Mouse (Mus musculus) midbrain, postnatal 0 days (tissue): ENCODE results near the gene Borcs6. TPM values are rescaled to one million over a fixed set of nuclear protein-coding genes. Genes with fewer than 3 reads are reported as not detected.
A peak's percentile ranks its signal among the peaks of the same experiment; 100 is the strongest.

Source experiments
- ATAC-seq: fragments of 200-750 bp; cut with Nextera tagmentation; 2 replicates; pipeline ENCODE4 v1.8.0; 2017; ENCODE audit warnings: moderate number of reproducible peaks, mild to moderate bottlenecking, moderate TSS enrichment, moderate library complexity; ENCODE audit not compliant: low FRiP score
- DNase-seq: peaks from one replicate; pipeline ENCODE4 v3.0.0-alpha.2; 2015; ENCODE audit warnings: low spot score
- H3K27ac ChIP-seq: fragments of 300-500 bp; sonication (generic); 2 replicates; pipeline ENCODE4 v1.5.1; 2014; ENCODE audit warnings: low read depth, mild to moderate bottlenecking, low read length, mixed read lengths
- H3K27me3 ChIP-seq: fragments of 300-500 bp; sonication (generic); 2 replicates; pipeline ENCODE4 v1.6.1; 2014; ENCODE audit warnings: low read length, control low read depth, mixed read lengths; ENCODE audit not compliant: insufficient read depth
- H3K36me3 ChIP-seq: fragments of 300-500 bp; sonication (generic); 2 replicates; pipeline ENCODE4 v1.6.1; 2014; ENCODE audit warnings: low read length, control low read depth, mixed read lengths; ENCODE audit not compliant: insufficient read depth
- H3K4me1 ChIP-seq: fragments of 300-500 bp; sonication (generic); 2 replicates; pipeline ENCODE4 v1.6.1; 2014; ENCODE audit warnings: mild to moderate bottlenecking, control low read depth, antibody characterized with exemption, low read length, mixed read lengths; ENCODE audit not compliant: insufficient read depth
- H3K4me2 ChIP-seq: fragments of 300-500 bp; sonication (generic); 2 replicates; pipeline ENCODE4 v1.6.1; 2014; ENCODE audit warnings: low read depth, mild to moderate bottlenecking, low read length, mixed read lengths; ENCODE audit not compliant: poor library complexity, severe bottlenecking
- H3K4me3 ChIP-seq: fragments of 300-500 bp; sonication (generic); 2 replicates; pipeline ENCODE4 v1.5.1; 2014; ENCODE audit warnings: low read depth, mild to moderate bottlenecking, low read length, moderate library complexity
- H3K9ac ChIP-seq: fragments of 300-500 bp; sonication (generic); replicated peaks from 2 replicates; pipeline ENCODE4 v1.6.1; 2014; ENCODE audit warnings: mild to moderate bottlenecking, low read length, moderate library complexity, mixed read lengths; ENCODE audit not compliant: poor library complexity, severe bottlenecking
- H3K9me3 ChIP-seq: fragments of 300-500 bp; sonication (generic); 2 replicates; pipeline ENCODE4 v1.6.1; 2016; ENCODE audit warnings: low read length, control low read depth
- CTCF ChIP-seq: IDR thresholded peaks from 2 replicates; pipeline ENCODE4 v1.5.1; 2016; ENCODE audit warnings: antibody characterized with exemption, mild to moderate bottlenecking
- WGBS: fragments of 180-500 bp; shearing (Covaris S2); extraction: QIAGEN DNeasy Blood & Tissue Kit; methylation state at CpG from one replicate; pipeline ENCODE4 v1.1.7; 2014; 5-methylcytosine and 5-hydroxymethylcytosine counted together
- polyA plus RNA-seq: library from polyadenylated mRNA; unstranded; fragments of >200 nt; fragmentation: Nextera tagmentation; extraction: Ambion mirVana; gene quantifications from 2 replicates; pipeline ENCODE4 v1.2.1, GENCODE M21; 2015
- total RNA-seq: library from RNA; depleted of rRNA; stranded (reverse); fragments of >200 nt; gene quantifications from 2 replicates; pipeline ENCODE4 v1.2.3, GENCODE M21; 2014

The Borcs6 gene
- total and polyA plus RNA-seq, 2 experiments from 2014 or later: 21.3 to 33.3 TPM

DNA sequence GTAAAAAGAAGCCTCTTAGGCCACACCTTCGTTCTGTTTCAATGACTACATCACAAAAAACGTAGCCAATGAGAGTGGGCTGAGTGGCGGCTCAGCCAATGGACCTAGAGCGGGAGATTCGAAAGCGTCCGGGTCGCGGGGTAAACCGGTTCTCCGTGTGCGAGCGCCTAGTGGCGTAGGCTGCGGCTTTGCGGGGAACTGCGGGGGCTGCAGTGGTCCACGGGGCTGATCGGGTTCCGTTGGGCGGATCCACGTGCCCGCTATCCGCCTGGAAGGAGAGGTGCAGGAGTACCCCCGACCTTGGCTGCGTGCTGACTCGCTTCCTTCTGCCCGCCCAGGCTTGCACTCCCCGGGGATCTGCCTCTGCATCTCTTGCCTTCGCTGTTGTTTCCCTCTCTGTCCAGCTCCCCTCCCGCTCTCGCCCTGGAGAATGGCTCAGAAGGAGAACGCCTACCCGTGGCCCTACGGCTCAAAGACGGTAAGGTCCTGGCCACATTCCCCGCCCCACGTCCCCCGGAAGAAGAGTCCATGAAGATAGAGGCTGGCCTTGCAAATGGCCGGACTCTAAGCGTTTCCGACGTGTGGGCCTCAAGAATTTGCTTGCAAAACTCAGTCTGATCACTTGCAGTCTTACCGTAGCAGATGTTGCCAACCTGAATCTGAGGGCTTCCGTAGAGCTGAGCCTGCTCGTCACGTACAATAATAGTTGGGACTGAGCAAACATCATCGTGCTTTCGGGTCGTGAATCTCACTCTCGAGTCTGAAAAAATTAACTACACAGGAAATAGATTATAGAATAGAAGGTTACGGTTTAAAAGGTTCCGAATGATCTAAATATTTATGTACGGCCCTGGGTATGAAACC lies 13.8 kb upstream of the Borcs6 start, which contains the start of gene Aurkb:
Gene Aurkb (plus strand): TSS at position 117 of the 864 bp plus-strand sequence.
- 1% methylated on average over 54 of the region's 54 CpGs for WGBS
- Histone ChIP-seq H3K9me3 (no peaks in the 10 kb centered on the region), H3K4me3 (peak within 1 kb of the TSS; percentile 59), H3K4me1 (no peaks in the 10 kb centered on the region), H3K27ac (no peak within 1 kb of the TSS), H3K4me2 (peak within 1 kb of the TSS; percentile 100), H3K27me3 (no peaks in the 10 kb centered on the region), H3K9ac (no peak within 1 kb of the TSS), H3K36me3 (no peaks in the 10 kb centered on the region)
- peak; percentile 76; the same call in 1 of the 2 replicates for ATAC-seq
- TF ChIP-seq CTCF: no peak
- DNase-seq: peak; percentile 95

DNA sequence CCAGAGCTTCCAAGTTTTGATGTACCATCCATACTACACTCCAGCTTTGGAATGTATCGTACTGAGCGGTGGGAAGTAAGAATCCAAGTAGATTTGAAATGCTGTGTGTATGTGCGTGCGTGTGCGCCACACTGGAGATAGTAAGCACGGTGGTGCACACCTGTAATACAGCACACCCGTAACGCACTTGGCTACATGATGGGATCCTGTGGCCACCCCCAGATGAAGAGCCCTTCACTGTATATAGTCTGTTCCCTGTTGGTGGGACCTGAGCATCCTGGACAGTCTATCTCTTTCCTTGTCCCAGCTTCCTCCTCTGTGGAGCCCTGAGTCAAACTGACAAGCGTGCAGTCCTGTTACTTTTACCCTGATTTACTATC lies 13.1 kb upstream of the Borcs6 start:
- H3K27ac ChIP-seq: no peak overlapping the region
- H3K27me3 ChIP-seq: no peaks in the 10 kb centered on the region
- peak overlapping the region; percentile 59 for H3K4me3 ChIP-seq
- peak overlapping the region; percentile 100 for H3K4me2 ChIP-seq
- DNase-seq (no peak), ATAC-seq (no peak)
- no peak for TF ChIP-seq CTCF
- 15% methylated on average over 9 of the region's 9 CpGs for WGBS
- H3K4me1 ChIP-seq: no peaks in the 10 kb centered on the region
- H3K9ac ChIP-seq: no peak overlapping the region
- H3K9me3 ChIP-seq: no peaks in the 10 kb centered on the region
- no peaks in the 10 kb centered on the region for H3K36me3 ChIP-seq

DNA sequence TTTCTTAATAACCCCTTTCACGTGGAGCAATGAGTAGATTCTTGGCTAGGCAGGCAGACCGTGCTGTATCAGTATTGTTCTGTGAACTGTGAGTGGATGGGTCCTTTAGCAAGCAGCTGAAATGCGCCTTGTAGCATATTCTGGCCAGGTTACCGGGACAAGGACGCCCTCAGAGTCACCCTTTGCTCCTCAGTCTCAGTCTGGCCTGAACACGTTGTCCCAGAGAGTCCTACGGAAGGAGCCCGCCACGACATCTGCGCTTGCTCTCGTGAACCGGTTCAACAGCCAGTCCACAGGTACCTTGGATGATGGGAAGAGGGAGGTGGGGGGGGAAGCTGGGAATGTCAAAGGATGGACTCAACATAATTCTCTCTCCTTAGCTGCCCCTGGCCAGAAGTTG lies 11.9 kb upstream of the Borcs6 start:
- no peaks in the 10 kb centered on the region for H3K4me1 ChIP-seq
- 92% methylated on average over 12 of the region's 12 CpGs for WGBS
- no peaks in the 10 kb centered on the region for H3K9me3 ChIP-seq
- H3K27ac ChIP-seq: no peak overlapping the region
- H3K4me3 ChIP-seq: no peak overlapping the region
- H3K36me3 ChIP-seq: no peaks in the 10 kb centered on the region
- no peaks in the 10 kb centered on the region for H3K27me3 ChIP-seq
- no peak overlapping the region for H3K4me2 ChIP-seq
- no peak for TF ChIP-seq CTCF
- ATAC-seq (no peak), DNase-seq (no peak)
- H3K9ac ChIP-seq: no peak overlapping the region

DNA sequence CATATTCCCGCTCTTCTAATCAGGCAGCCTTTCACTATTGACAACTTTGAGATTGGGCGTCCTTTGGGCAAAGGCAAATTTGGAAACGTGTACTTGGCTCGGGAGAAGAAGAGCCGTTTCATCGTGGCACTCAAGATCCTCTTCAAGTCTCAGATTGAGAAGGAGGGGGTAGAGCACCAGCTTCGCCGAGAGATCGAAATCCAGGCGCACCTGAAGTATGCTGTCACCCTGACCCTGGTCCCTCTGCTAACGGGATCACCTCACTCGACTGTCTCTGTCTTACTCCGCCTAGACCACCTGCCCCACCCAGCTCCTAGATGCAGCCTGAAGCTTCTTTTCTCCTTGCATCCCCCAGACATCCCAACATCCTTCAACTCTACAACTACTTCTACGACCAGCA lies 11.4 kb upstream of the Borcs6 start:
- Histone ChIP-seq H3K9ac (no peak overlapping the region), H3K27ac (no peak overlapping the region), H3K4me1 (no peaks in the 10 kb centered on the region), H3K4me2 (no peak overlapping the region), H3K4me3 (no peak overlapping the region), H3K9me3 (no peaks in the 10 kb centered on the region), H3K36me3 (no peaks in the 10 kb centered on the region), H3K27me3 (no peaks in the 10 kb centered on the region)
- WGBS: 96% methylated on average over 14 of the region's 14 CpGs
- no peak for TF ChIP-seq CTCF
- DNase-seq (no peak), ATAC-seq (no peak)

DNA sequence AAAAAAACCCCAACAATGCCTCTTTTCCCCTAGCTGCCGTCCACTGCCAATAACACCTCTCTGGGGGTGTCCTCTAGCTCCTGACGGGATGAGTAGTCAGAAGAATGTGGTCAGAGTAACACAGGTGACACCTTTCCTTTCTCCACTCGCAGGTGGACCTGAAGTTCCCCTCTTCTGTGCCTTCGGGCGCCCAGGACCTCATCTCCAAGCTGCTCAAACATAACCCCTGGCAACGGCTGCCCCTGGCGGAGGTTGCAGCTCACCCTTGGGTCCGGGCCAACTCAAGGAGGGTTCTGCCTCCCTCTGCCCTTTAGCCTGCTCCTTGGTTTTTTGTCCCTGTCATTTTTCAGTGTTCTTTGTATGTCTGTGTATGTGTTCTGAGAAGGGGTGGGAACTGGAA lies 8.8 kb upstream of the Borcs6 start:
- DNase-seq: no peak

DNA sequence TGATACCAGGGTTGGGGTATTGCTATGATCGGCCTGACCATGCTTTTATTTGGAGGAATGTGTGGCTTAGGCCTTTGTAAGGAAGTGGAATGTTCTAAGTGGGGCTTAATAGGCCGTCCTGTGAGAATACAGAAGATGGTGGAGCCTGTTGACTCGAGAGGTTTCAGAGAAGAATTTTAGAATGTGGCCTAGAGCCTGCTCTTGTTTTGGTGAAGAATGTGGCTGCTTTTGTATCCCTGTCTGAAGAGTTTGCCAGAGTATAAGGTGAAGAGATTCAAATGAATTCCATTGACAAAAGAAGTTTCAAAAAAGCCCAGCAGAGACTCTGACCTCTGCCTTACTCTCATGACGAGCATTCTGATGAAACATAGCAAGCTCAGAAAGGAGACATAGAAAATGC lies 7.7 kb upstream of the Borcs6 start:
- no peaks in the 10 kb centered on the region for H3K27me3 ChIP-seq
- TF ChIP-seq CTCF: no peak
- no peaks in the 10 kb centered on the region for H3K9me3 ChIP-seq
- H3K36me3 ChIP-seq: no peaks in the 10 kb centered on the region
- no peak overlapping the region for H3K9ac ChIP-seq
- H3K4me3 ChIP-seq: no peak overlapping the region
- no peak overlapping the region for H3K4me2 ChIP-seq
- no peak overlapping the region for H3K27ac ChIP-seq
- H3K4me1 ChIP-seq: no peaks in the 10 kb centered on the region
- WGBS: 61% methylated on average over 4 of the region's 4 CpGs
- ATAC-seq (no peak), DNase-seq (no peak)

More for the DNA sequence above, 8.8 kb upstream of the Borcs6 start:
- Histone ChIP-seq H3K4me3 (no peak overlapping the region), H3K27ac (no peak overlapping the region), H3K27me3 (no peaks in the 10 kb centered on the region), H3K36me3 (no peaks in the 10 kb centered on the region), H3K4me2 (no peak overlapping the region), H3K4me1 (no peaks in the 10 kb centered on the region), H3K9ac (no peak overlapping the region), H3K9me3 (no peaks in the 10 kb centered on the region)
- no peak for TF ChIP-seq CTCF
- 89% methylated on average over 8 of the region's 8 CpGs for WGBS
- no peak for ATAC-seq
